Mouse (Mus musculus) bone marrow macrophage, adult 2 months (primary cell): Measurements from ENCODE around the gene Pde6g. TPM values are rescaled to one million over a fixed set of nuclear protein-coding genes. Genes with fewer than 3 reads are reported as not detected.
"Not testable (repeated sequence)": the region's sequence is repeated elsewhere in the genome, so short reads cannot be mapped to it uniquely, and the experiment has no call there.

Experiments
- H3K27ac ChIP-seq: 2 replicates; pipeline ENCODE4 v1.5.1; 2012; ENCODE audit warnings: low read depth, low read length; ENCODE audit not compliant: insufficient read depth
- H3K4me1 ChIP-seq: 2 replicates; pipeline ENCODE4 v1.6.1; 2012; ENCODE audit warnings: low read length; ENCODE audit not compliant: control insufficient read depth, insufficient read depth
- H3K4me3 ChIP-seq: 2 replicates; pipeline ENCODE4 v1.5.1; 2012; ENCODE audit warnings: mild to moderate bottlenecking, low read length, moderate library complexity; ENCODE audit not compliant: insufficient read depth
- CTCF ChIP-seq: IDR thresholded peaks from 2 replicates; pipeline ENCODE4 v1.5.1; 2012; ENCODE audit warnings: low read depth, mild to moderate bottlenecking, low read length, moderate library complexity
- POLR2A ChIP-seq: IDR thresholded peaks from 2 replicates; pipeline ENCODE4 v1.6.1; 2012; ENCODE audit warnings: mild to moderate bottlenecking, low read depth, low read length, borderline replicate concordance
- polyA plus RNA-seq: library from polyadenylated mRNA; stranded (reverse); fragments of >200 nt; gene quantifications from 2 replicates; pipeline ENCODE4 v1.2.4, GENCODE M21; 2012; ENCODE audit not compliant: missing spikeins, insufficient read depth, insufficient read length

Pde6g gene
- polyA plus RNA-seq, 1 experiment, result 0.62 TPM

DNA sequence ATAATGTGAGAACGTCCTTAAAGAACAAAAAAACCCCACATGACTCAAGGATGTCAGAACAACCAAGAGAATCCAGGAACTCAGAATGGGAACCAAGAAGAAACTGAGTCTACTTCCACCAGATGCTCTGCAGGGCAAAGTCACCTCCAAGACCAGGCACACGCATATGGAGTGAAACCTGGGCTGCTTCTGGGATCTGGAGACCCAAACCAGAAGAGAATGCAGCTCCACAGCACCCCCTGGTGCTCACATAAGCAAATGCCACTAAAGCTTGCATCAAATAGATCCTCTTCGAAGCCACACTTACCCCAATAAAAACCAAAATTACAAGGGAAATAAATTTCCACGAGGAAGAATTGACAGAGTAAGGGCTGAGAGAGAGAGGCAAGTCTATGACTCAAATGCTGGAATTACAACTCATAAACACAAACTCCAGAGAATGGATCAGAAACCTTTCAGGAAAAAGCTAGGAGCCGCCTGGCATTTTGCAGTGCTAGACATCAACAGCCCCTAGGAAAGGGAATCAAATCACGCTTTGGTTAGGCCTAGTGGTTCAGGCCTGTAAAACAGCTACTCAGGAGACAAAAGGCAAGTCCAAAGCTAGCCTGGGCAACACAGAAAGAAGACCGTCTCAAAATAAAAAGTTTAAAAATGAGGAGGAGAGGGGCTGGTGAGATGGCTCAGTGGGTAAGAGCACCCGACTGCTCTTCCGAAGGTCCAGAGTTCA is 29.6 kb downstream of the Pde6g start:
- TF ChIP-seq CTCF (peak; percentile 77), POLR2A (no peak)
- Histone ChIP-seq H3K4me1 (peaks cover 5% of the 10 kb centered on the region), H3K4me3 (no peak overlapping the region), H3K27ac (no peak overlapping the region)

GRCm38 (mm10) chr11:120422651-120423568 is 30.4 kb downstream of the Pde6g start:
- H3K4me3 ChIP-seq, result no peak overlapping the region
- TF ChIP-seq POLR2A (no peak), CTCF (no peak)
- no peak overlapping the region for H3K27ac ChIP-seq
- H3K4me1 ChIP-seq, result peaks cover 5% of the 10 kb centered on the region

GRCm38 (mm10) chr11:120418592-120418991 is 34.7 kb downstream of the Pde6g start:
- TF ChIP-seq POLR2A (no peak), CTCF (no peak)
- no peak overlapping the region for H3K4me3 ChIP-seq
- no peak overlapping the region for H3K27ac ChIP-seq
- peaks cover 5% of the 10 kb centered on the region for H3K4me1 ChIP-seq

DNA sequence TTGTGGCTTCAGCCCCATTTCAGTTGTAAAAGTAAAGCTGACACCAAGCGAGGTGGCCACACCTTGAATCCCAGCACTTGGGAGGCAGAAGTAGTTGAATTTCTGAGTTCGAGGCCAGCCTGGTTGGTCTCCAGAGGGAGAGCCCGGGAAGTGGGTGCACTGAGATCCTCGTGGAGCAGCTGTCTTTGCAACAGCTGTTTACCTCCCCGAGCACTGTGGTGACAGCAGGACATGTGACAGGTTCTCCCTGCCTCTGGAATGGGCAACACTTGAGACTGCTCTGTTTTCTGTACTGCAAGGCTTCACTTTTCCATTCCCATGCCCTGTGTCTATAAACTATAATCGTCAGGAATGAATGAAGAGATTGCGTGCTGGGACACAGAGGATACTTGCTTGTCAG is 35.4 kb downstream of the Pde6g start:
- Histone ChIP-seq H3K4me3 (no peak overlapping the region), H3K27ac (no peak overlapping the region), H3K4me1 (peaks cover 5% of the 10 kb centered on the region)
- TF ChIP-seq CTCF (no peak), POLR2A (no peak)

GRCm38 (mm10) chr11:120413621-120414020 is 39.7 kb downstream of the Pde6g start:
- H3K4me1 ChIP-seq, H3K4me3 ChIP-seq, H3K27ac ChIP-seq: not testable (repeated sequence)

DNA sequence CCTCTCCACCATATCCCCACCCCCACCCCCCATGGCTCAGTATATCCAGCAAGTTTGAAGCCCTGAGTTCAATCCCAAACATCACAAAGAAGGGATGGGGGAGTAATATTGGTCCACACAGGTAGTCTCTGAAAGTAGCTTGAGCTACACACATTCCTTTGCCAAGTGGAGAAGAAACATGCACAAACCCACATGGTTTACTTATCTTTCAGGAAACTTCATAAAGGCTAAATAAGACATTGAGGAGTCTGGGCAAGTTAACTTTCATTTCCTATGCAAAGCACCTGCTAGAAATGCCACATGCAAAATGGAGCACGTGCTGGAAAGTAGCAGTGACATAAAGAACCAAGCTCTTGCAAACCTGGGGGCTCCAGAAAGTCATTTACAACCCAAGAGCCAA is 46.9 kb downstream of the Pde6g start:
- Histone ChIP-seq H3K4me1 (peaks cover 14% of the 10 kb centered on the region), H3K27ac (no peak overlapping the region), H3K4me3 (no peak overlapping the region)
- TF ChIP-seq CTCF, result no peak
- TF ChIP-seq POLR2A, result no peak

- no peak overlapping the region for H3K27ac ChIP-seq
- H3K4me3 ChIP-seq, result no peak overlapping the region
- no peak for TF ChIP-seq POLR2A
- TF ChIP-seq CTCF, result no peak
- peaks cover 14% of the 10 kb centered on the region for H3K4me1 ChIP-seq
These were observed 47.4 kb downstream of the Pde6g start for GRCm38 (mm10) chr11:120405867-120406266.

- Histone ChIP-seq H3K27ac (peak overlapping the region; percentile 48), H3K4me3 (no peak overlapping the region), H3K4me1 (peaks cover 14% of the 10 kb centered on the region)
- TF ChIP-seq CTCF, result no peak
- no peak for TF ChIP-seq POLR2A
These were observed 48.5 kb downstream of the Pde6g start for GRCm38 (mm10) chr11:120404814-120405213.

DNA sequence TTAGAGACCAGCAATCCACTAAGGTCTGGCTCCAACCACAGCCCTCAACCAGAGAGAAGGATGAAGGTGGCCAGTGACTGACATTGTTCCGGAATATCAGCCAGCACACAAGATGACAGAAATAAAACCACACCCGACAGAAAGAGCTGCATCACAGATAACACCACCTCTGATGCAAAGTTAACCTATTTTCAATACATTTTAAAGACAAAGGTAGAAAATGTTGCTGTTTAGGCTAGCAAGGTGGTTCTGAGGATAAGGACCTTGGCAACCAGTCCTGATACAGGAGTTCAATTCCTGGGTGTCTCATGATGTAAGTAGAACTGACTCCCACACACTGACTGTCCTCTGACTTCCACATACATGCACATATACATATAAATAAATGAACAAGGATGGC is 54.0 kb downstream of the Pde6g start:
- Histone ChIP-seq H3K4me1 (peaks cover 14% of the 10 kb centered on the region), H3K4me3 (no peak overlapping the region), H3K27ac (no peak overlapping the region)
- no peak for TF ChIP-seq POLR2A
- no peak for TF ChIP-seq CTCF

Other genes with a start within 250 kb of the Pde6g start
- gene Bahcc1, start 220.6 kb downstream of the Pde6g start, polyA plus RNA-seq, result 5.2 and 5.7 TPM in 2 replicates
- 2,086 and 2,131 TPM in 2 replicates for gene Actg1, start 105.0 kb downstream of the Pde6g start, polyA plus RNA-seq
- not detected in 2 replicates for gene Fscn2, start 92.0 kb downstream of the Pde6g start, polyA plus RNA-seq
- gene Faap100, start 74.7 kb downstream of the Pde6g start, polyA plus RNA-seq, result 10.4 and 13.1 TPM in 2 replicates
- 45.6 and 46.6 TPM in 2 replicates for gene Nploc4, start 15.8 kb downstream of the Pde6g start, polyA plus RNA-seq
- 0.32 TPM in 1 of 2 replicates, not detected in the other for gene Tspan10, start 10.9 kb downstream of the Pde6g start, polyA plus RNA-seq
- 11.4 and 15.4 TPM in 2 replicates for gene Oxld1, start 4.6 kb upstream of the Pde6g start, polyA plus RNA-seq
- 9.9 and 16.6 TPM in 2 replicates for gene Ccdc137, start 4.6 kb upstream of the Pde6g start, polyA plus RNA-seq
- gene Arl16, start 14.1 kb upstream of the Pde6g start, polyA plus RNA-seq, result 13.0 and 13.6 TPM in 2 replicates
- 43.3 and 46.7 TPM in 2 replicates for gene Mrpl12, start 31.1 kb upstream of the Pde6g start, polyA plus RNA-seq
- 62.9 and 65.6 TPM in 2 replicates for gene Slc25a10, start 38.3 kb upstream of the Pde6g start, polyA plus RNA-seq
- not detected in 2 replicates for gene Gcgr, start 77.2 kb upstream of the Pde6g start, polyA plus RNA-seq
- 63.5 and 64.0 TPM in 2 replicates for gene Mcrip1, start 96.2 kb upstream of the Pde6g start, polyA plus RNA-seq
- not detected in 2 replicates for gene Ppp1r27, start 97.6 kb upstream of the Pde6g start, polyA plus RNA-seq
- gene P4hb, start 119.8 kb upstream of the Pde6g start, polyA plus RNA-seq, result 292 and 334 TPM in 2 replicates
- gene Arhgdia, start 128.1 kb upstream of the Pde6g start, polyA plus RNA-seq, result 628 and 760 TPM in 2 replicates
- 97.5 and 121 TPM in 2 replicates for gene Alyref, start 144.9 kb upstream of the Pde6g start, polyA plus RNA-seq
- gene Anapc11, start 144.9 kb upstream of the Pde6g start, polyA plus RNA-seq, result 127 and 128 TPM in 2 replicates
- 1.4 TPM in 1 of 2 replicates, not detected in the other for gene Npb, start 155.0 kb upstream of the Pde6g start, polyA plus RNA-seq
- gene Pcyt2, start 164.4 kb upstream of the Pde6g start, polyA plus RNA-seq, result 52.4 and 64.5 TPM in 2 replicates
- 78.5 and 91.5 TPM in 2 replicates for gene Sirt7, start 171.7 kb upstream of the Pde6g start, polyA plus RNA-seq
- 76.0 and 77.5 TPM in 2 replicates for gene Mafg, start 180.1 kb upstream of the Pde6g start, polyA plus RNA-seq
- 0.61 and 0.78 TPM in 2 replicates for gene Pycr1, start 190.3 kb upstream of the Pde6g start, polyA plus RNA-seq
- gene Myadml2, start 194.7 kb upstream of the Pde6g start, polyA plus RNA-seq, result not detected in 2 replicates
- gene Notum, start 207.7 kb upstream of the Pde6g start, polyA plus RNA-seq, result not detected in 2 replicates
- 42.8 and 50.5 TPM in 2 replicates for gene Aspscr1, start 219.5 kb upstream of the Pde6g start, polyA plus RNA-seq